Comparison of ENCODE assay signal across 21 mouse cellular contexts in genomic region chr14:31169508-31169907, GRCm38 (mm10). TPM values are rescaled to one million over a fixed set of nuclear protein-coding genes. Genes with fewer than 3 reads are reported as not detected.
DNase-seq lines count a peak whose midpoint lies in the region; ATAC-seq lines count a peak whose summit lies in the region.
"Had no signal": no experiment of that assay in that cellular context is flagged by ENCODE, and none has a peak within 500 bp of the region (broad histone marks: within the 10 kb centered on the region; RNA-seq: fewer than 3 reads in every experiment).

No protein-coding gene starts in this region.

- H3K36me3 ChIP-seq in midbrain, embryonic 13.5 days, result peaks cover 52% of the 10 kb centered on the region
- peaks cover 44% of the 10 kb centered on the region for H3K36me3 ChIP-seq in midbrain, embryonic 15.5 days (replicated peaks)
- peaks cover 14% of the 10 kb centered on the region for H3K36me3 ChIP-seq in splenic B cell, adult 2 months (ENCODE audit: control insufficient read depth, insufficient read depth, low read length, poor library complexity, severe bottlenecking)
- H3K36me3 ChIP-seq in liver, embryonic 12.5 days, result peaks cover 43% of the 10 kb centered on the region

- WGBS in midbrain, embryonic 13.5 days, result 83% methylated on average over 6 of the region's 6 CpGs
- 81% methylated on average over 6 of the region's 6 CpGs for WGBS in midbrain, embryonic 15.5 days
- 16% methylated on average over 6 of the region's 6 CpGs for WGBS in liver, embryonic 12.5 days (ENCODE audit: insufficient replicate concordance)

- peak; percentile 95 for DNase-seq in heart, adult 11 months
- DNase-seq in heart, adult 8-10 months (ENCODE audit: low spot score), result no peak
- peak; percentile 62 for DNase-seq in MEL-GATA-1-ER (ENCODE audit: extremely low read depth, low read depth)
- peak; percentile 22 for DNase-seq in splenic B cell, adult 2 months (ENCODE audit: low read depth, low spot score)
- no peak for DNase-seq in retina, postnatal 1 day
- DNase-seq: adrenal gland, adult 8-10 months; cerebellum, adult 8-10 months; kidney, postnatal 4 days; lung, embryonic 14.5 days; lung, postnatal 4 days had no signal

- no peaks in the 10 kb centered on the region for H3K9me3 ChIP-seq in midbrain, embryonic 13.5 days
- H3K9me3 ChIP-seq in midbrain, embryonic 15.5 days, result no peaks in the 10 kb centered on the region
- H3K9me3 ChIP-seq in liver, embryonic 12.5 days (replicated peaks), result no peaks in the 10 kb centered on the region
- H3K9me3 ChIP-seq: embryonic facial prominence, embryonic 10.5 days; neural tube, embryonic 15.5 days had no signal

- peak overlapping the region; percentile 30; the same call in 1 of the 2 replicates for H3K27ac ChIP-seq in midbrain, embryonic 13.5 days
- H3K27ac ChIP-seq in midbrain, embryonic 15.5 days, result no peak overlapping the region
- no peak overlapping the region for H3K27ac ChIP-seq in liver, embryonic 12.5 days
- H3K27ac ChIP-seq: liver, embryonic 14.5 days; neural tube, embryonic 15.5 days had no signal

- no peak overlapping the region for H3K4me3 ChIP-seq in midbrain, embryonic 13.5 days (replicated peaks)
- no peak overlapping the region for H3K4me3 ChIP-seq in midbrain, embryonic 15.5 days
- no peak overlapping the region for H3K4me3 ChIP-seq in liver, embryonic 12.5 days
- H3K4me3 ChIP-seq: embryonic facial prominence, embryonic 10.5 days; neural tube, embryonic 15.5 days had no signal

- no peak for ATAC-seq in midbrain, embryonic 13.5 days
- no peak for ATAC-seq in midbrain, embryonic 15.5 days (replicated peaks)
- no peak for ATAC-seq in liver, embryonic 12.5 days
- ATAC-seq: activated CD4-positive, CD25-positive, alpha-beta regulatory T cell, adult 4 months; hindbrain, embryonic 16.5 days; intestine, embryonic 16.5 days had no signal

- H3K27me3 ChIP-seq in midbrain, embryonic 13.5 days, result no peaks in the 10 kb centered on the region
- no peaks in the 10 kb centered on the region for H3K27me3 ChIP-seq in midbrain, embryonic 15.5 days (replicated peaks)
- H3K27me3 ChIP-seq in splenic B cell, adult 2 months (ENCODE audit: control insufficient read depth, insufficient read depth, low read length, poor library complexity, severe bottlenecking), result no peaks in the 10 kb centered on the region
- H3K27me3 ChIP-seq in liver, embryonic 12.5 days (replicated peaks), result peaks cover 26% of the 10 kb centered on the region
- H3K27me3 ChIP-seq: neural tube, embryonic 15.5 days had no signal

- H3K4me2 ChIP-seq in midbrain, embryonic 13.5 days (replicated peaks), result no peak overlapping the region
- no peak overlapping the region for H3K4me2 ChIP-seq in midbrain, embryonic 15.5 days
- no peak overlapping the region for H3K4me2 ChIP-seq in liver, embryonic 12.5 days
- H3K4me2 ChIP-seq: lung, embryonic 14.5 days; neural tube, embryonic 15.5 days had no signal

- H3K4me1 ChIP-seq in midbrain, embryonic 13.5 days (replicated peaks), result peaks cover 8% of the 10 kb centered on the region; the same call in 1 of the 2 replicates
- no peaks in the 10 kb centered on the region for H3K4me1 ChIP-seq in midbrain, embryonic 15.5 days
- H3K4me1 ChIP-seq in liver, embryonic 12.5 days, result peaks cover 52% of the 10 kb centered on the region

- no peak overlapping the region for H3K9ac ChIP-seq in midbrain, embryonic 13.5 days (replicated peaks)
- no peak overlapping the region for H3K9ac ChIP-seq in midbrain, embryonic 15.5 days
- no peak overlapping the region for H3K9ac ChIP-seq in liver, embryonic 12.5 days
- H3K9ac ChIP-seq: liver, embryonic 14.5 days; lung, embryonic 14.5 days; neural tube, embryonic 15.5 days had no signal

RNA-seq across cellular contexts. Expression of gene Stab1, which starts 1.1 kb away (rescaled TPM):
- total RNA-seq in heart, adult 8-10 months (2022), result 10 to 100 TPM; 50.1 to 64.3 (median 57.1) TPM
- polyA plus RNA-seq in midbrain, embryonic 13.5 days (2015; fragmentation: Nextera tagmentation; extraction: Ambion mirVana), result 19.8 and 23.2 TPM in 2 replicates
- 22.8 TPM in 2 replicates for polyA plus RNA-seq in midbrain, embryonic 15.5 days (2015; fragmentation: Nextera tagmentation; extraction: Ambion mirVana)
- polyA plus RNA-seq in liver, embryonic 12.5 days (2016; fragmentation: Nextera tagmentation; extraction: Ambion mirVana), result 27.4 and 28.0 TPM in 2 replicates
- total RNA-seq: common myeloid progenitor, adult 5-6 weeks; hematopoietic stem cell, adult 5-6 weeks had no signal

RNA-seq across cellular contexts. Expression of gene Tnnc1, which starts 38.6 kb away (rescaled TPM):
- 1,000 to 10,000 TPM; 5,856 to 6,611 (median 6,322) TPM for total RNA-seq in heart, adult 8-10 months (2022)
- 1.1 and 1.9 TPM in 2 replicates for polyA plus RNA-seq in midbrain, embryonic 13.5 days (2015; fragmentation: Nextera tagmentation; extraction: Ambion mirVana)
- polyA plus RNA-seq in midbrain, embryonic 15.5 days (2015; fragmentation: Nextera tagmentation; extraction: Ambion mirVana), result 2.9 and 4.6 TPM in 2 replicates
- 10.8 and 11.5 TPM in 2 replicates for polyA plus RNA-seq in liver, embryonic 12.5 days (2016; fragmentation: Nextera tagmentation; extraction: Ambion mirVana)
- total RNA-seq: common myeloid progenitor, adult 5-6 weeks; hematopoietic stem cell, adult 5-6 weeks had no signal
- polyA plus RNA-seq: activated CD4-positive, CD25-positive, alpha-beta regulatory T cell, adult 4 months had no signal

RNA-seq across cellular contexts. Expression of gene Nt5dc2, which starts 38.7 kb away (rescaled TPM):
- 10 to 100 TPM; 20.2 to 21.7 (median 21.0) TPM for total RNA-seq in heart, adult 8-10 months (2022)
- 280 and 317 TPM in 2 replicates for polyA plus RNA-seq in midbrain, embryonic 13.5 days (2015; fragmentation: Nextera tagmentation; extraction: Ambion mirVana)
- polyA plus RNA-seq in midbrain, embryonic 15.5 days (2015; fragmentation: Nextera tagmentation; extraction: Ambion mirVana), result 247 and 295 TPM in 2 replicates
- polyA plus RNA-seq in liver, embryonic 12.5 days (2016; fragmentation: Nextera tagmentation; extraction: Ambion mirVana), result 298 and 306 TPM in 2 replicates
- polyA plus RNA-seq: activated CD4-positive, CD25-positive, alpha-beta regulatory T cell, adult 4 months had no signal

RNA-seq across cellular contexts. Expression of gene Smim4, which starts 40.8 kb away (rescaled TPM):
- 10 to 100 TPM; 63.7 to 95.7 (median 81.8) TPM for total RNA-seq in heart, adult 8-10 months (2022)
- polyA plus RNA-seq in midbrain, embryonic 13.5 days (2015; fragmentation: Nextera tagmentation; extraction: Ambion mirVana), result 75.8 and 78.8 TPM in 2 replicates
- 51.1 and 51.3 TPM in 2 replicates for polyA plus RNA-seq in midbrain, embryonic 15.5 days (2015; fragmentation: Nextera tagmentation; extraction: Ambion mirVana)
- polyA plus RNA-seq in liver, embryonic 12.5 days (2016; fragmentation: Nextera tagmentation; extraction: Ambion mirVana), result 95.4 and 103 TPM in 2 replicates

RNA-seq across cellular contexts. Expression of gene Nisch, which starts 47.2 kb away (rescaled TPM):
- 100 to 1,000 TPM; 129 to 142 (median 131) TPM for total RNA-seq in heart, adult 8-10 months (2022)
- 354 and 385 TPM in 2 replicates for polyA plus RNA-seq in midbrain, embryonic 13.5 days (2015; fragmentation: Nextera tagmentation; extraction: Ambion mirVana)
- polyA plus RNA-seq in midbrain, embryonic 15.5 days (2015; fragmentation: Nextera tagmentation; extraction: Ambion mirVana), result 420 and 426 TPM in 2 replicates
- 145 and 151 TPM in 2 replicates for polyA plus RNA-seq in liver, embryonic 12.5 days (2016; fragmentation: Nextera tagmentation; extraction: Ambion mirVana)

Comparison
In these comparisons a context has a peak if more than half of its experiments do, and no peak if none do; other contexts are left out.
1. DNase-seq: peak in heart, adult 11 months (single experiment), MEL-GATA-1-ER (single experiment) and splenic B cell, adult 2 months (single experiment); none in heart, adult 8-10 months (single experiment) and retina, postnatal 1 day (single experiment).